Mouse (Mus musculus) liver, embryonic 15.5 days (tissue): ENCODE data around the gene Gcg. TPM values are rescaled to one million over a fixed set of nuclear protein-coding genes. Genes with fewer than 3 reads are reported as not detected.

Source experiments
- ATAC-seq: fragments of 200-750 bp; cut with Nextera tagmentation; 2 replicates; pipeline ENCODE4 v1.8.0; 2017; ENCODE audit warnings: moderate number of reproducible peaks, mild to moderate bottlenecking, moderate library complexity; ENCODE audit not compliant: insufficient read depth
- H3K27ac ChIP-seq: fragments of 300-500 bp; sonication (generic); replicated peaks from 2 replicates; pipeline ENCODE4 v1.5.1; 2015; ENCODE audit warnings: mild to moderate bottlenecking, inconsistent platforms
- H3K27me3 ChIP-seq: fragments of 300-500 bp; sonication (generic); 2 replicates; pipeline ENCODE4 v1.6.1; 2015; ENCODE audit warnings: mild to moderate bottlenecking, inconsistent platforms
- H3K36me3 ChIP-seq: fragments of 300-500 bp; sonication (generic); replicated peaks from 2 replicates; pipeline ENCODE4 v1.6.1; 2015; ENCODE audit warnings: moderate library complexity, mild to moderate bottlenecking, inconsistent platforms
- H3K4me1 ChIP-seq: fragments of 300-500 bp; sonication (generic); replicated peaks from 2 replicates; pipeline ENCODE4 v1.6.1; 2015; ENCODE audit warnings: inconsistent platforms
- H3K4me2 ChIP-seq: fragments of 300-500 bp; sonication (generic); 2 replicates; pipeline ENCODE4 v1.6.1; 2015; ENCODE audit warnings: moderate library complexity, mild to moderate bottlenecking, inconsistent platforms
- H3K4me3 ChIP-seq: fragments of 300-500 bp; sonication (generic); replicated peaks from 2 replicates; pipeline ENCODE4 v1.5.1; 2015; ENCODE audit warnings: mild to moderate bottlenecking, inconsistent platforms
- H3K9ac ChIP-seq: fragments of 300-500 bp; sonication (generic); 2 replicates; pipeline ENCODE4 v1.6.1; 2015; ENCODE audit warnings: moderate library complexity, mild to moderate bottlenecking, inconsistent platforms
- H3K9me3 ChIP-seq: fragments of 300-500 bp; sonication (generic); replicated peaks from 2 replicates; pipeline ENCODE4 v1.6.1; 2016; ENCODE audit warnings: inconsistent platforms
- WGBS: fragments of 180-500 bp; shearing (Covaris S2); methylation state at CpG from one replicate; pipeline ENCODE4 v1.1.7; 2015; ENCODE audit warnings: mixed read lengths; ENCODE audit not compliant: insufficient replicate concordance; 5-methylcytosine and 5-hydroxymethylcytosine counted together
- polyA plus RNA-seq: library from polyadenylated mRNA; unstranded; fragments of >200 nt; fragmentation: Nextera tagmentation; extraction: Ambion mirVana; gene quantifications from 2 replicates; pipeline ENCODE4 v1.2.1, GENCODE M21; 2015

Gcg gene
- polyA plus RNA-seq, 1 experiment from 2014 or later = not detected

GRCm38 (mm10) chr2:62459241-62460174 lies 23.9 kb downstream of the Gcg start:
- Histone ChIP-seq H3K4me3 (no peak overlapping the region), H3K36me3 (no peaks in the 10 kb centered on the region), H3K4me1 (no peaks in the 10 kb centered on the region), H3K4me2 (no peak overlapping the region), H3K27me3 (no peaks in the 10 kb centered on the region), H3K9me3 (no peaks in the 10 kb centered on the region), H3K9ac (no peak overlapping the region), H3K27ac (no peak overlapping the region)
- ATAC-seq = no peak
- WGBS = 47% methylated on average over 18 of the region's 18 CpGs

DNA sequence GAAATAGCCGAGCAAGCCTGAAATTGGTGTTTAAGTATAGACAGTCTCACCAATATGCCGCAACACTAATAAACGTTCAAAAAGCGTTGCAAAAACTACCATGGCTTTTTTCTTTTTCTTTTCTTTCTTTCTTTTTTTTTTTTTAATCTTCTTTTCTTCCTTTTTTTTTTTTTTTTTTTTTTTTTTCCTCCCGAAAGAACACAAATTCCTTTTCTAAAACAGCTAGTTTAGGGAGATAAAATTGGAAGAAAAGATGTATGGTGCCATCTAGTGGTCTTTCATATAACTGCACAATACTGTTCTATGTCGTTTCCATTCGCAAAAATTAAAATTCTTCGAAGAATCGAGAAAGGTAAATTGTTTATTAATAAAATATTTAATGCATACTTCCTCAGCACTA lies 25.4 kb downstream of the Gcg start:
- 33% methylated on average over 9 of the region's 9 CpGs for WGBS
- no peaks in the 10 kb centered on the region for H3K27me3 ChIP-seq
- no peak for ATAC-seq

DNA sequence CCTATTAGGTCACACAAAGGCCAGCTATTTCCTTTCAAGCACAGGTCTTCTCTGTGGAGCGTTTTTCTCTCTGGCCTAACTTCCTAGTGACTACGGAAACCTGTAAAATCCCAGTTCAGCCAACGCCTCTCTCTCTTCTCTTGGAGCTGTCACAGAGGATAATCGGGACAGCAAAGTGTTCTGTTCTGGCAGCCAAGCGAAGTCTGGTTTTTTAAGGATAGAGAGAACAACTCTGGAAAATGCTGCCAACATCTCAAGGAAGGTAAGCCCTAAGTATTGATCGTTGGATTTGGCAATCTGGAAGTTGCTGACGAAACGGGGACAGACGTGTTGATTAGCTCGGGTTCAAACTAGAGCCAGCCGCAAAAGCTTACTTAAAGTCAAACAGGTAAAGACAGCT lies 28.5 kb downstream of the Gcg start:
- no peaks in the 10 kb centered on the region for H3K27me3 ChIP-seq
- no peak overlapping the region for H3K9ac ChIP-seq
- no peaks in the 10 kb centered on the region for H3K9me3 ChIP-seq
- H3K4me3 ChIP-seq = no peak overlapping the region
- H3K4me2 ChIP-seq = no peak overlapping the region
- no peaks in the 10 kb centered on the region for H3K36me3 ChIP-seq
- 64% methylated on average over 11 of the region's 11 CpGs for WGBS
- H3K27ac ChIP-seq = no peak overlapping the region
- H3K4me1 ChIP-seq = no peaks in the 10 kb centered on the region
- ATAC-seq = no peak

More for the DNA sequence above, 25.4 kb downstream of the Gcg start:
- H3K9me3 ChIP-seq = no peaks in the 10 kb centered on the region
- no peaks in the 10 kb centered on the region for H3K4me1 ChIP-seq
- no peaks in the 10 kb centered on the region for H3K36me3 ChIP-seq
- H3K27ac ChIP-seq = no peak overlapping the region
- H3K4me3 ChIP-seq = no peak overlapping the region
- no peak overlapping the region for H3K9ac ChIP-seq
- H3K4me2 ChIP-seq = no peak overlapping the region

DNA sequence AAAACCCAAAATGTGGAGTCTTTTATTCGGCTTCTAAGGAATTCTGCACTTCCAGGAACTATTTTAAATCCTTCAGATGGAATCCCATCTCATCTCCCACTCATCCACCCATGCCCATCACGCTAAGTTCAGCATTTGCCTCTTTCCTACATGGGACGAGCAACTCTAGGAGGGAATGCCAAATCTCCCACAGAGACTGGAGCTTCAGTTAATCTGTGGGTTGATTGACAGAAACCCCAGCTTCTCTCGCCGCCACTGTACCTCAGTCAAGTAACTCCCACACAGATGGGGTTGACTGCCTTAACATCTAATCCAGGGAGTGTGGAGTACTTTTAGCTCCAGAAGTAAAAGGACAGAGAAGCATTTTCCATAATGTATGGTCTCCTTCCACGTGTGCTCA lies 29.4 kb downstream of the Gcg start:
- no peaks in the 10 kb centered on the region for H3K9me3 ChIP-seq
- H3K4me1 ChIP-seq = no peaks in the 10 kb centered on the region
- H3K36me3 ChIP-seq = no peaks in the 10 kb centered on the region
- ATAC-seq = no peak
- no peaks in the 10 kb centered on the region for H3K27me3 ChIP-seq
- no peak overlapping the region for H3K27ac ChIP-seq
- H3K4me2 ChIP-seq = no peak overlapping the region
- WGBS = 54% methylated on average over 6 of the region's 6 CpGs
- no peak overlapping the region for H3K4me3 ChIP-seq
- H3K9ac ChIP-seq = no peak overlapping the region

- Histone ChIP-seq H3K4me3 (no peak overlapping the region), H3K9me3 (no peaks in the 10 kb centered on the region), H3K4me1 (no peaks in the 10 kb centered on the region), H3K4me2 (no peak overlapping the region), H3K27ac (no peak overlapping the region), H3K9ac (no peak overlapping the region), H3K36me3 (no peaks in the 10 kb centered on the region), H3K27me3 (no peaks in the 10 kb centered on the region)
- 59% methylated on average over 6 of the region's 6 CpGs for WGBS
- ATAC-seq = no peak
Measured at GRCm38 (mm10) chr2:62450364-62450763, 33.1 kb downstream of the Gcg start.

DNA sequence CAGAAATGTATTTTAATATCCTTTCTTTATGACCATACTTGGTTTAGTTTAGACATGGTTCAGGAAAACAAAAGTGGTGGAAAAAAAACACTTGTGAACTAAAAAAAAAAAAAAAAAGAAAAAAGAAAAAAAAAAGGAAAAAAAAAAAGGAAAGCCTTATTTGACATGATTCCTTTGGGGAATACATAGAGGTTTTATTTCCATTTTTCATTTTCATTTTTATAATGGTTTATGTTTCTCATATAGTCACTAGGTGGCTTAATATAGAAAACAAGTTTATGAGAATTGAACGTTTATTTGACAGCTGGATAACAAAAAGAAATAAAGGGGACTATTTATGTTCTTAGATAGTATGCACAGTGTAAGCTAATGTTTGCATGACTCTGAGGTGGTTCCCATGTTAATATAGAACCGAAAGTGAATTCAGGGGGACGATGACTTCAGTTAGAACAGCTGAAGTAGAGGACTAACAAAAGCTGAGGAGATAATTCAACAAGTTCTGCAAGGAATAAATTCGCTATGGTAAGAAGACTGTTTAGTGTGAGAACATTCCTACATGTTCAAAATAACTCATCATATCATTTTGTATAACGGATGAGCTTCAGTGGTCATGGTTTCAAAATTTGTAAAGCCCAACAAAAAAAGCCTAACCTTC lies 33.6 kb downstream of the Gcg start:
- Histone ChIP-seq H3K4me3 (no peak overlapping the region), H3K4me1 (no peaks in the 10 kb centered on the region), H3K36me3 (no peaks in the 10 kb centered on the region), H3K9ac (no peak overlapping the region), H3K27me3 (no peaks in the 10 kb centered on the region), H3K9me3 (no peaks in the 10 kb centered on the region), H3K27ac (no peak overlapping the region), H3K4me2 (no peak overlapping the region)
- WGBS = 54% methylated on average over 5 of the region's 5 CpGs
- no peak for ATAC-seq

- peak overlapping the region; percentile 57 for H3K4me3 ChIP-seq
Measured at GRCm38 (mm10) chr2:62440802-62441544, 42.5 kb downstream of the Gcg start.

GRCm38 (mm10) chr2:62440083-62440482 lies 43.4 kb downstream of the Gcg start:
- H3K27ac ChIP-seq = no peak overlapping the region
- WGBS = 53% methylated on average over 4 of the region's 4 CpGs
- H3K4me2 ChIP-seq = no peak overlapping the region
- peaks cover 10% of the 10 kb centered on the region; the same call in 1 of the 2 replicates for H3K4me1 ChIP-seq
- no peaks in the 10 kb centered on the region for H3K27me3 ChIP-seq
- ATAC-seq = no peak
- H3K36me3 ChIP-seq = no peaks in the 10 kb centered on the region
- H3K4me3 ChIP-seq = no peak overlapping the region
- H3K9me3 ChIP-seq = no peaks in the 10 kb centered on the region
- no peak overlapping the region for H3K9ac ChIP-seq

More at GRCm38 (mm10) chr2:62440802-62441544, 42.5 kb downstream of the Gcg start:
- Histone ChIP-seq H3K4me1 (peaks cover 10% of the 10 kb centered on the region; the same call in 1 of the 2 replicates), H3K27ac (0 out of 2 replicates have a peak overlapping the region, but pooled peaks have one; percentile 19), H3K4me2 (peak overlapping the region; percentile 65), H3K27me3 (no peaks in the 10 kb centered on the region), H3K9ac (no peak overlapping the region), H3K36me3 (no peaks in the 10 kb centered on the region), H3K9me3 (no peaks in the 10 kb centered on the region)
- peak; percentile 89 for ATAC-seq
- WGBS = 14% methylated on average over 13 of the region's 13 CpGs

DNA sequence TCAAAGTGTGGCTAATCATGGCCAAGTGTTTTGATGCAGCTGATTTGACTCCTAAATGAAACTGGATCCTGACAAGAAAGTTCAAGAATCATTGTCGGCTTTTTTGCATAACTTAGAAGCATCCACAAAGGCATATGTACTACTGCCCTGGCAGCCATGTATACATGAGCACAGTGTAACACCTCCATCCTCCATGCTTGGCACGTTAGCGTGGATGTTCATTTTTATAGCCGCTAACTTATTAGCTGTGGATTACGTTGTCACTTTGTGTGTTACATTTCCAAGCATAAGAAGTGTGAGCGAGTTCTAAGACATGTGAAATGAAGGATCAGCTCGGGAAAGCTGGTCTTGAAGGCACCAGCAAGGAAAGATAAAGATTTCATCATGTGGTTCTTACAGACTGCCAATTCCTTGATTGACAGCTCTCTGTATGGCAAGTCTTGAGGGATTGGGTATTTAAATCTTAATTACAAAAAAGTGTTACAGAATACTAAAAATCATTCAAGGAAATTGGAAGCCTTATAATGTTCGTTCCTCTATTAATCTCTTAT lies 52.1 kb downstream of the Gcg start:
- no peak overlapping the region for H3K9ac ChIP-seq
- H3K36me3 ChIP-seq = no peaks in the 10 kb centered on the region
- H3K9me3 ChIP-seq = no peaks in the 10 kb centered on the region
- H3K27me3 ChIP-seq = 0 out of 2 replicates have a peak, but pooled peaks cover 2% of the 10 kb centered on the region
- 63% methylated on average over 8 of the region's 8 CpGs for WGBS
- no peak overlapping the region for H3K4me3 ChIP-seq
- no peak overlapping the region for H3K27ac ChIP-seq
- no peaks in the 10 kb centered on the region for H3K4me1 ChIP-seq
- H3K4me2 ChIP-seq = no peak overlapping the region
- ATAC-seq = no peak

GRCm38 (mm10) chr2:62425941-62426340 lies 57.5 kb downstream of the Gcg start:
- H3K4me2 ChIP-seq = no peak overlapping the region
- no peaks in the 10 kb centered on the region for H3K27me3 ChIP-seq
- H3K4me3 ChIP-seq = no peak overlapping the region
- H3K27ac ChIP-seq = no peak overlapping the region
- no peaks in the 10 kb centered on the region for H3K9me3 ChIP-seq
- H3K9ac ChIP-seq = no peak overlapping the region
- 64% methylated on average over 3 of the region's 3 CpGs for WGBS
- no peak for ATAC-seq
- no peaks in the 10 kb centered on the region for H3K36me3 ChIP-seq
- H3K4me1 ChIP-seq = no peaks in the 10 kb centered on the region
